Mouse (Mus musculus): Measurements from ENCODE around the gene Atoh7.

GRCm38 (mm10) chr10:63051267-63051666, 48.2 kb upstream of the Atoh7 start:
- no peak for TF ChIP-seq HCFC1 (IDR thresholded peaks at IDR 0.05; ENCODE audit: borderline replicate concordance, insufficient read depth, low read length)
- TF ChIP-seq ZNF384 (IDR thresholded peaks at IDR 0.05; ENCODE audit: low read depth, low read length), result no peak
- TF ChIP-seq CHD2 (IDR thresholded peaks at IDR 0.05; ENCODE audit: low read depth, low read length), result no peak
- no peak for TF ChIP-seq MAFK (IDR thresholded peaks at IDR 0.05; ENCODE audit: insufficient read depth, low read depth, low read length)

Measured in ES-E14 (cell line).